Mouse (Mus musculus): ENCODE results near the gene Mettl26. TPM values are rescaled to one million over a fixed set of nuclear protein-coding genes. Genes with fewer than 3 reads are reported as not detected.

Mettl26 gene
- polyA plus RNA-seq, 1 experiment from 2014 or later, result 60.1 TPM

DNA sequence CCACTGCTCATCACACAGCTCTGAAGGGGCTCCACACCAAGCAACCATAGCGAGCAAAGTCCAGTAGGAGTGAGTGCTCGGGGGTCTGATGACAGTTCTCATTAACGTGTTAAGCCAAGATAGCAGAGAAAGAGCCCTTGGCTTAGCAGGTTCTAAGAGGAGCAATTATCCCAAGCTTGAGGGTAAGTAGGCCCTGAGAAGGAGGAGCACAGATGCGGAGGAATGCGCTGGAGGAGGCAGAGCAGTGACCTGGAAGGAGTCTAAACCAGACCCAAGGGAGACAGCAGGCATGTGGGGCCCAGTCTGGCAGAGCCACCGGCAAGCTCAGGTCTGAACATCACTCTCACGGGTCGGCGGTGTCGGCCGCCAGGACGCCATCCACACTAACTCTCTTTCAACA lies 21.0 kb downstream of the Mettl26 start:
- no peak for DNase-seq (ENCODE audit: low spot score, missing footprints)
- WGBS, result 67% methylated on average over 12 of the region's 12 CpGs
- Histone ChIP-seq H3K4me1 (ENCODE audit: control insufficient read depth, insufficient read depth, low read length) (no peaks in the 10 kb centered on the region; the same call in 1 of the 2 replicates), H3K9me3 (ENCODE audit: control insufficient read depth, low read length) (no peaks in the 10 kb centered on the region), H3K27me3 (ENCODE audit: control insufficient read depth, insufficient read depth, low read length) (no peaks in the 10 kb centered on the region), H3K4me2 (no peak overlapping the region), H3K27ac (ENCODE audit: low read depth, low read length) (no peak overlapping the region), H3K9ac (ENCODE audit: low read length) (no peak overlapping the region), H3K4me3 (ENCODE audit: low read depth, low read length) (no peak overlapping the region), H3K36me3 (ENCODE audit: control insufficient read depth, insufficient read depth, low read length) (0 out of 2 replicates have a peak, but pooled peaks cover 3% of the 10 kb centered on the region)
- ATAC-seq (ENCODE audit: low FRiP score), result no peak

DNA sequence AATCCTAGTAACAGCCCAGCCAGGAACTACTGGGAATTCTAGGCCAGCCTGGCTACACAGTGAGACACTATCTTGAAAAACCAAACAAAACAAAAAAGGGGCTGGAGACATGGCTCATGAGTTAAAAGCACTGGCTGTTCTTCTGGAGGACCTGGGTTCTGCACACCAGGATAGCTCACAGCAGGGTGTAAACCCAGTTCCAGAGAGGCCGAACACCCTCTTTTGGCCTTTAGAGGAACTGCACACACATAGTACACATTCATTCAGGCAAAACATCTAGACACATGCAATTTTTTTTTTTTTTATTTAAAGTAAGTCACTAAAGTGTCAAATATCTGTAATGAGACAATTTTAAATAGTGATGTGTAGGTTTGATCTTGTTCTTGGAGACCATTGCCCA lies 25.3 kb downstream of the Mettl26 start:
- H3K27ac ChIP-seq (ENCODE audit: low read depth, low read length), result no peak overlapping the region
- WGBS, result 96% methylated on average over 1 of the region's 1 CpGs
- H3K27me3 ChIP-seq (ENCODE audit: control insufficient read depth, insufficient read depth, low read length), result no peaks in the 10 kb centered on the region
- H3K4me1 ChIP-seq (ENCODE audit: control insufficient read depth, insufficient read depth, low read length), result no peaks in the 10 kb centered on the region; the same call in 1 of the 2 replicates
- DNase-seq (ENCODE audit: low spot score, missing footprints) (no peak), ATAC-seq (ENCODE audit: low FRiP score) (no peak)
- H3K4me3 ChIP-seq (ENCODE audit: low read depth, low read length), result no peak overlapping the region
- H3K36me3 ChIP-seq (ENCODE audit: control insufficient read depth, insufficient read depth, low read length), result 0 out of 2 replicates have a peak, but pooled peaks cover 3% of the 10 kb centered on the region
- no peak overlapping the region for H3K4me2 ChIP-seq
- H3K9me3 ChIP-seq (ENCODE audit: control insufficient read depth, low read length), result no peaks in the 10 kb centered on the region
- H3K9ac ChIP-seq (ENCODE audit: low read length), result no peak overlapping the region

DNA sequence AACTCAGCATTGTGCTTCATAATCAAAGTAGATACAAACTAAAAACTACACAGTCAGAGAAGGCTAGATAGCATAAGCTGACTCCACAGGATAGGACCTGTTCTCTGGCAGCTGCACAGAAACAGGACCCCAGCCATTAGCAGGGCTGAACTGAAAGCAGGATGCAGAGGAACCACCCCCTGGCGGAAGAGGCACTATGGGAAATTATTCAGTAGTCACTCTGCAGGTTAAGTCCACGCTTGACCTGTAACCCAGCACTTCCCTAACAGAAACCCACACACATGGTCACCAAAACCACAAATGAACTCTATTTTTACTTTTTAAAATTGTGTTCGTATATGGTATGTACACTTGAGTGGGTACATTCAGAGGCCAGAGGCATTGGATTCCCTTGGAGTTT lies 28.2 kb downstream of the Mettl26 start:
- Histone ChIP-seq H3K4me1 (ENCODE audit: control insufficient read depth, insufficient read depth, low read length) (no peaks in the 10 kb centered on the region), H3K9ac (ENCODE audit: low read length) (no peak overlapping the region), H3K4me2 (no peak overlapping the region), H3K27me3 (ENCODE audit: control insufficient read depth, insufficient read depth, low read length) (no peaks in the 10 kb centered on the region), H3K4me3 (ENCODE audit: low read depth, low read length) (no peak overlapping the region), H3K27ac (ENCODE audit: low read depth, low read length) (no peak overlapping the region), H3K36me3 (ENCODE audit: control insufficient read depth, insufficient read depth, low read length) (0 out of 2 replicates have a peak, but pooled peaks cover 3% of the 10 kb centered on the region), H3K9me3 (ENCODE audit: control insufficient read depth, low read length) (no peaks in the 10 kb centered on the region)
- no peak for ATAC-seq (ENCODE audit: low FRiP score)
- no peak for DNase-seq (ENCODE audit: low spot score, missing footprints)
- WGBS, result 89% methylated on average over 3 of the region's 3 CpGs

DNA sequence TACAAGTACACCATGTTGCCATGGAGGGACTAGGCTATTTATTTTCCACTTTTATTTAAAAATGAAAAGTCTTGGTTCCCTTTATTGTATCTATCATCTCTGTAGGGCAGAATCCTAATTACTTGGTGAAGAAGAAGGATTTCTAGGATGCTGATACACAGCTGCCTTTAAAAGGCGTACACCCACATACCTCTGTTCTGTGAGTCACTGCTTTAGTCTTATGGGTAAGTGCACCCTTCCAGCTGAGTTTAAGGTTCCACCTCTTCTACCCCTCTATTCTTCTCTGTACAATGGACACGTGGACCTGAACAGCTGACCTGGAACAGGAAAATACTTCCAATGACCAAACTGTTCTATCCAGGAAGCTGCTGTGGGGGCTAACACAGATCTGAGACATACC lies 32.8 kb downstream of the Mettl26 start:
- H3K4me2 ChIP-seq, result no peak overlapping the region
- no peaks in the 10 kb centered on the region for H3K27me3 ChIP-seq (ENCODE audit: control insufficient read depth, insufficient read depth, low read length)
- H3K36me3 ChIP-seq (ENCODE audit: control insufficient read depth, insufficient read depth, low read length), result no peaks in the 10 kb centered on the region
- no peak overlapping the region for H3K4me3 ChIP-seq (ENCODE audit: low read depth, low read length)
- H3K9ac ChIP-seq (ENCODE audit: low read length), result no peak overlapping the region
- no peak overlapping the region for H3K27ac ChIP-seq (ENCODE audit: low read depth, low read length)
- no peaks in the 10 kb centered on the region for H3K4me1 ChIP-seq (ENCODE audit: control insufficient read depth, insufficient read depth, low read length)
- ATAC-seq (ENCODE audit: low FRiP score) (no peak), DNase-seq (ENCODE audit: low spot score, missing footprints) (no peak)
- H3K9me3 ChIP-seq (ENCODE audit: control insufficient read depth, low read length), result no peaks in the 10 kb centered on the region
- WGBS, result 82% methylated on average over 2 of the region's 2 CpGs

- Histone ChIP-seq H3K9me3 (ENCODE audit: control insufficient read depth, low read length) (no peaks in the 10 kb centered on the region), H3K4me3 (ENCODE audit: low read depth, low read length) (no peak overlapping the region), H3K36me3 (ENCODE audit: control insufficient read depth, insufficient read depth, low read length) (no peaks in the 10 kb centered on the region), H3K4me2 (no peak overlapping the region), H3K27ac (ENCODE audit: low read depth, low read length) (no peak overlapping the region), H3K27me3 (ENCODE audit: control insufficient read depth, insufficient read depth, low read length) (no peaks in the 10 kb centered on the region), H3K9ac (ENCODE audit: low read length) (no peak overlapping the region), H3K4me1 (ENCODE audit: control insufficient read depth, insufficient read depth, low read length) (no peaks in the 10 kb centered on the region)
- 93% methylated on average over 4 of the region's 4 CpGs for WGBS
- ATAC-seq (ENCODE audit: low FRiP score), result no peak
- DNase-seq (ENCODE audit: low spot score, missing footprints), result no peak
Measured at GRCm38 (mm10) chr17:25911816-25912215, 36.9 kb downstream of the Mettl26 start.

DNA sequence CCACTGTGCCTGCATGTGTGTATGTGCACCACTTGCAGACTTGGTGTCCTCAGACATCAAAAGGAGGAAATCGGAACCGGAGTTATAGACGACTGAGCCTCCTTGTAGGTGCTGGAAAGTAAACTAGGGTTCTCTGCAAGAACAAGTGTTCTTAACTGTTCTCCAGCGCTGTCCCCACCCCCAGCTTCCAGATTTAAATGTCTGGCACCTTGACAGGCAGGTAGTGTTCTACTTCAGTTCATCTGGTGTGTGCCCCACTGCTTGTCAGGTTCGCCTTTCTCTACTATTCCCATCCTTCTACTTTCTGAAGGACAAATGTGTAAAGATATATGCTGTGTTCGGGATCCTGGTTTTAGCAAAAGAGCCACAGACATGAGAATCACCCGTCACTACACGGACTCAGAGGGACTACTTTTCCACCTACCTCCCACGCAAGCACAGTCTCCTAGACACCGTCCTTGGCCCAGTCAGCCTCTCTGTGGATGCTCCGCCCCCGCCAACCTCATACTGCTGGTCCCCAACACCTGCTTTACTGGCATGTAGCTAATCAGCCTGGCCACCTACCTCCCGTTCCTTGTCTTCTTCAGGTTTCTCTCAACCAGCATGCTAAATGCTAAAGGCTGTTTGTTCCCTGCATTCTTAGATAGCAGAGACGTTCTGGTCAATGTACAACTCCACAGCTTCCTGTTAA lies 38.5 kb downstream of the Mettl26 start:
- DNase-seq (ENCODE audit: low spot score, missing footprints) (no peak), ATAC-seq (ENCODE audit: low FRiP score) (no peak)
- no peak overlapping the region for H3K4me2 ChIP-seq
- no peak overlapping the region for H3K4me3 ChIP-seq (ENCODE audit: low read depth, low read length)
- no peak overlapping the region for H3K9ac ChIP-seq (ENCODE audit: low read length)
- H3K27ac ChIP-seq (ENCODE audit: low read depth, low read length), result no peak overlapping the region
- 88% methylated on average over 14 of the region's 14 CpGs for WGBS
- no peaks in the 10 kb centered on the region for H3K9me3 ChIP-seq (ENCODE audit: control insufficient read depth, low read length)
- no peaks in the 10 kb centered on the region for H3K27me3 ChIP-seq (ENCODE audit: control insufficient read depth, insufficient read depth, low read length)
- H3K4me1 ChIP-seq (ENCODE audit: control insufficient read depth, insufficient read depth, low read length), result peaks cover 5% of the 10 kb centered on the region
- H3K36me3 ChIP-seq (ENCODE audit: control insufficient read depth, insufficient read depth, low read length), result no peaks in the 10 kb centered on the region

- 88% methylated on average over 1 of the region's 1 CpGs for WGBS
- Histone ChIP-seq H3K4me2 (no peak overlapping the region), H3K27ac (ENCODE audit: low read depth, low read length) (no peak overlapping the region), H3K36me3 (ENCODE audit: control insufficient read depth, insufficient read depth, low read length) (no peaks in the 10 kb centered on the region), H3K4me3 (ENCODE audit: low read depth, low read length) (no peak overlapping the region), H3K9me3 (ENCODE audit: control insufficient read depth, low read length) (no peaks in the 10 kb centered on the region), H3K27me3 (ENCODE audit: control insufficient read depth, insufficient read depth, low read length) (no peaks in the 10 kb centered on the region), H3K9ac (ENCODE audit: low read length) (no peak overlapping the region), H3K4me1 (ENCODE audit: control insufficient read depth, insufficient read depth, low read length) (peaks cover 11% of the 10 kb centered on the region)
- ATAC-seq (ENCODE audit: low FRiP score) (no peak), DNase-seq (ENCODE audit: low spot score, missing footprints) (no peak)
Measured at GRCm38 (mm10) chr17:25913877-25914275, 39.0 kb downstream of the Mettl26 start.

- DNase-seq (ENCODE audit: low spot score, missing footprints) (no peak), ATAC-seq (ENCODE audit: low FRiP score) (no peak)
- H3K36me3 ChIP-seq (ENCODE audit: control insufficient read depth, insufficient read depth, low read length), result no peaks in the 10 kb centered on the region
- no peaks in the 10 kb centered on the region for H3K27me3 ChIP-seq (ENCODE audit: control insufficient read depth, insufficient read depth, low read length)
- WGBS, result 87% methylated on average over 4 of the region's 4 CpGs
- no peaks in the 10 kb centered on the region for H3K9me3 ChIP-seq (ENCODE audit: control insufficient read depth, low read length)
- H3K4me3 ChIP-seq (ENCODE audit: low read depth, low read length), result no peak overlapping the region
- H3K4me1 ChIP-seq (ENCODE audit: control insufficient read depth, insufficient read depth, low read length), result peaks cover 12% of the 10 kb centered on the region
- no peak overlapping the region for H3K4me2 ChIP-seq
- H3K27ac ChIP-seq (ENCODE audit: low read depth, low read length), result no peak overlapping the region
- no peak overlapping the region for H3K9ac ChIP-seq (ENCODE audit: low read length)
Measured at GRCm38 (mm10) chr17:25914295-25914694, 39.4 kb downstream of the Mettl26 start.

DNA sequence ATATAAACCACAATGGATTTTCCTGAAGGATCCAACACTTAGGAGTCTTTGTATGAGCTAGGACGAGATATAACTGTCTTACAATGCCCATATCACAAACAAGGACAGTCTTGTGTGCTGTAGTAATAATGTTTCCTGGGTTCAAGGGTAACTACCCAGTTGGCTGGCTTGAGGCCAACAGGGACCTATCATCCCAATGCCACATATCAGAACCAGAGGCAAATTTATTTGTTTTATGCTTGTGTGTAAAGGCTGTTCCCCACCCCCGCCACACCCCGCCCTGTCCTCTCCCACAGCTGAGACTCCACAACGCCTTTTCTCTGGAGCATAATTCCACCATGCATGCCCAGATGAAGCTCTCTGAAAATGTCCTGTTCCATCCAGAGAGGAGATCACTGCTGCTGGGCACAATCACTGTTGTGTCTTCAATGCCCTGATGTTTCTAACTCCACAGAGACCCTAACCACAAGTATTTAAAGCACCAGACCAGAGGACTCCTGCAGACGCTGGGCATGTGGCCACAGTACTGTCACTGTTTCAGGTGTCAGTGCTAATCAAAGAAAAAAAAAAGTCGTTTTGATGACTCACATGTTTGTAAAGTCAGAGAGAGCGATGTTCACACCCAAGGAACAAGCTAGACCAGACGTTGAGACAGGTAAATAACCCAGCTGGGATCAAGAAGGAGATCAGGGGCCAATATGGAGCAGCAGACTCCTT lies 42.2 kb downstream of the Mettl26 start:
- Histone ChIP-seq H3K4me1 (ENCODE audit: control insufficient read depth, insufficient read depth, low read length) (peaks cover 12% of the 10 kb centered on the region), H3K27me3 (ENCODE audit: control insufficient read depth, insufficient read depth, low read length) (no peaks in the 10 kb centered on the region), H3K36me3 (ENCODE audit: control insufficient read depth, insufficient read depth, low read length) (no peaks in the 10 kb centered on the region), H3K27ac (ENCODE audit: low read depth, low read length) (no peak overlapping the region), H3K9ac (ENCODE audit: low read length) (no peak overlapping the region), H3K9me3 (ENCODE audit: control insufficient read depth, low read length) (no peaks in the 10 kb centered on the region), H3K4me2 (no peak overlapping the region), H3K4me3 (ENCODE audit: low read depth, low read length) (no peak overlapping the region)
- 86% methylated on average over 8 of the region's 8 CpGs for WGBS
- no peak for DNase-seq (ENCODE audit: low spot score, missing footprints)
- ATAC-seq (ENCODE audit: low FRiP score), result no peak
